ENCODE assay signal across 9 mouse cellular contexts in the genomic region with DNA sequence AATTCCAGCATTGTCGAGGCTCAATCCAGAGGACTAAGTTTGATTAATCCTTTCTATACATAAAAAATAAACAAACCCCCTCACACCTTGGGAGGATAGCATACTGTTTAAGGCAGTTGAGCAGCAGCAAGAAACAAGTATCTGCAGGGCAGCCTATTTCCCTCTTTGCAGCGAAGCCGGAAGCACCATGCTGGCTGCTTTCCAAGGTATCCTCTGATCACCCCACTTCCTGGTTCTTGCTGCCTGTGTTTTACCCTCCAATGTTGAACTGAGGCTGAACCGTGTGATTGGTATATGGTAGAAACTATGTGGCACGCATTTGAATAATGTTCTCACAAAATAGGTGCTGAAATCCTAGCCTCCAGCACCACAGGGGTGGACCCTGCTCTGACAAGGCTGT. TPM values are rescaled to one million over a fixed set of nuclear protein-coding genes. Genes with fewer than 3 reads are reported as not detected.
DNase-seq lines count a peak whose midpoint lies in the region; ATAC-seq and TF ChIP-seq lines count a peak whose summit lies in the region.
"Had no signal": no experiment of that assay in that cellular context is flagged by ENCODE, and none has a peak within 500 bp of the region (broad histone marks: within the 10 kb centered on the region; RNA-seq: fewer than 3 reads in every experiment).

No protein-coding gene starts in this region.

- ATAC-seq in kidney, embryonic 16.5 days (ENCODE audit: low FRiP score, low TSS enrichment), result no peak

- no peak for TF ChIP-seq POLR2A in heart, adult 2 months (IDR thresholded peaks at IDR 0.05; ENCODE audit: insufficient read depth, low read depth, low read length)

- H3K4me2 ChIP-seq in kidney, embryonic 16.5 days (replicated peaks; ENCODE audit: low read depth, low read length), result no peak overlapping the region
- H3K4me2 ChIP-seq: limb, embryonic 13.5 days had no signal

- TF ChIP-seq CTCF in heart, adult 2 months (IDR thresholded peaks at IDR 0.05), result no peak

- H3K9ac ChIP-seq in heart, adult 2 months (ENCODE audit: low read depth, low read length), result no peak overlapping the region; the same call in 1 of the 2 replicates
- H3K9ac ChIP-seq in kidney, embryonic 16.5 days (replicated peaks; ENCODE audit: low read length), result no peak overlapping the region
- H3K9ac ChIP-seq: limb, embryonic 13.5 days had no signal

- peak; percentile 79 for DNase-seq in urinary bladder, postnatal 14 days (ENCODE audit: low spot score)
- no peak for DNase-seq in urinary bladder, postnatal 10 days (ENCODE audit: low spot score)
- DNase-seq in heart, adult 2 months, result peak; percentile 66 to 80
- DNase-seq in lung, postnatal 36 days, result peak; percentile 88
- peak; percentile 75 to 82 for DNase-seq in thymus, adult 18-20 months
- DNase-seq in cerebellum, adult 8-10 months, result no peak
- no peak for DNase-seq in embryo, embryonic 9.5 days (ENCODE audit: extremely low spot score)

- no peaks in the 10 kb centered on the region for H3K36me3 ChIP-seq in heart, adult 2 months (ENCODE audit: control insufficient read depth, insufficient read depth, low read length)
- H3K36me3 ChIP-seq in kidney, embryonic 16.5 days (ENCODE audit: insufficient read depth, low read length), result no peaks in the 10 kb centered on the region
- H3K36me3 ChIP-seq: limb, embryonic 13.5 days had no signal

- no peaks in the 10 kb centered on the region for H3K79me2 ChIP-seq in heart, adult 2 months (replicated peaks; ENCODE audit: control insufficient read depth, insufficient read depth, low read length)

- H3K4me3 ChIP-seq in heart, adult 2 months, result no peak overlapping the region
- H3K4me3 ChIP-seq in kidney, embryonic 16.5 days (ENCODE audit: low read length), result no peak overlapping the region
- H3K4me3 ChIP-seq: limb, embryonic 13.5 days had no signal

- no peaks in the 10 kb centered on the region for H3K9me3 ChIP-seq in kidney, embryonic 16.5 days (ENCODE audit: low read length)
- H3K9me3 ChIP-seq: limb, embryonic 13.5 days had no signal

- intact Hi-C loops in heart, adult 2 months (cut with DNase I), result no loop called here

- WGBS in heart, adult 2 months, result 18% methylated on average over 5 of the region's 5 CpGs
- WGBS in kidney, embryonic 16.5 days, result 42% methylated on average over 5 of the region's 5 CpGs

- no peaks in the 10 kb centered on the region for H3K27me3 ChIP-seq in heart, adult 2 months (ENCODE audit: control insufficient read depth, insufficient read depth, low read length)
- H3K27me3 ChIP-seq in kidney, embryonic 16.5 days (ENCODE audit: insufficient read depth, low read length), result no peaks in the 10 kb centered on the region
- H3K27me3 ChIP-seq: limb, embryonic 13.5 days had no signal

- 0 out of 2 replicates have a peak, but pooled peaks have one; percentile 26 for TF ChIP-seq EP300 in heart, adult 2 months (IDR thresholded peaks at IDR 0.05; ENCODE audit: insufficient read depth, low read depth, low read length)

- peaks cover 5% of the 10 kb centered on the region for H3K4me1 ChIP-seq in heart, adult 2 months (ENCODE audit: control insufficient read depth, insufficient read depth, low read length)
- H3K4me1 ChIP-seq in kidney, embryonic 16.5 days (ENCODE audit: insufficient read depth, low read length), result 0 out of 2 replicates have a peak, but pooled peaks cover 7% of the 10 kb centered on the region

- peak overlapping the region; percentile 48 for H3K27ac ChIP-seq in heart, adult 2 months
- peak overlapping the region; percentile 52 for H3K27ac ChIP-seq in kidney, embryonic 16.5 days (ENCODE audit: low read length)
- H3K27ac ChIP-seq: limb, embryonic 13.5 days had no signal

RNA-seq across cellular contexts. Expression of a gene that starts 6.7 kb away (rescaled TPM):
- total RNA-seq in heart, adult 2 months (2021), result 100 to 1,000 TPM; 115 to 126 TPM
- 217 and 259 TPM in 2 replicates for polyA plus RNA-seq in heart, adult 2 months (2012; rRNA removed)
- 513 and 576 TPM in 2 replicates for polyA plus RNA-seq in kidney, embryonic 16.5 days (2015; fragmentation: Nextera tagmentation; extraction: Ambion mirVana)

RNA-seq across cellular contexts. Expression of a gene that starts 29.9 kb away (rescaled TPM):
- not detected for total RNA-seq in heart, adult 2 months (2021)
- polyA plus RNA-seq in heart, adult 2 months (2012; rRNA removed), result 0.61 TPM in 1 of 2 replicates, not detected in the other
- 0.82 and 1.2 TPM in 2 replicates for polyA plus RNA-seq in kidney, embryonic 16.5 days (2015; fragmentation: Nextera tagmentation; extraction: Ambion mirVana)

Comparison
In these comparisons a context has a peak if more than half of its experiments do, and no peak if none do; other contexts are left out.
1. DNase-seq: peak in urinary bladder, postnatal 14 days (single experiment), heart, adult 2 months (2 of 2), lung, postnatal 36 days (single experiment) and thymus, adult 18-20 months (2 of 2); none in urinary bladder, postnatal 10 days (single experiment), cerebellum, adult 8-10 months (single experiment) and embryo, embryonic 9.5 days (single experiment).